Mouse (Mus musculus): ENCODE results near the gene Clstn3. TPM values are rescaled to one million over a fixed set of nuclear protein-coding genes. Genes with fewer than 3 reads are reported as not detected.

Gene Clstn3
- polyA plus RNA-seq, 1 experiment from 2014 or later: 2.9 TPM

- 84% methylated on average over 6 of the region's 6 CpGs for WGBS (ENCODE audit: insufficient replicate concordance)
- Histone ChIP-seq H3K4me2 (no peak overlapping the region), H3K4me3 (replicated peaks) (no peak overlapping the region)
Observed at GRCm38 (mm10) chr6:124465729-124466128, 1.1 kb upstream of the Clstn3 start.

GRCm38 (mm10) chr6:124465299-124465698 lies 705 bp upstream of the Clstn3 start:
- H3K9ac ChIP-seq: no peak overlapping the region; the same call in 1 of the 2 replicates
- 56% methylated on average over 6 of the region's 6 CpGs for WGBS (ENCODE audit: insufficient replicate concordance)

More at GRCm38 (mm10) chr6:124465729-124466128, 1.1 kb upstream of the Clstn3 start:
- Histone ChIP-seq H3K9me3 (replicated peaks) (no peaks in the 10 kb centered on the region), H3K27me3 (peaks cover 4% of the 10 kb centered on the region; the same call in 1 of the 2 replicates), H3K36me3 (no peaks in the 10 kb centered on the region), H3K27ac (no peak overlapping the region), H3K9ac (no peak overlapping the region), H3K4me1 (replicated peaks) (peaks cover 24% of the 10 kb centered on the region)
- DNase-seq (no peak), ATAC-seq (ENCODE audit: low read depth) (no peak)

GRCm38 (mm10) chr6:124463881-124464291 lies 708 bp downstream of the Clstn3 start:
- peak overlapping the region; percentile 77 for H3K4me2 ChIP-seq
- peak overlapping the region; percentile 51 for H3K4me3 ChIP-seq (replicated peaks)
- peak overlapping the region; percentile 69 for H3K9ac ChIP-seq
- H3K4me1 ChIP-seq (replicated peaks): peaks cover 27% of the 10 kb centered on the region
- no peaks in the 10 kb centered on the region for H3K9me3 ChIP-seq (replicated peaks)
- no peak overlapping the region for H3K27ac ChIP-seq
- H3K36me3 ChIP-seq: no peaks in the 10 kb centered on the region
- ATAC-seq (ENCODE audit: low read depth) (no peak), DNase-seq (no peak)
- H3K27me3 ChIP-seq: peaks cover 4% of the 10 kb centered on the region; the same call in 1 of the 2 replicates
- WGBS (ENCODE audit: insufficient replicate concordance): 10% methylated on average over 8 of the region's 8 CpGs

More at GRCm38 (mm10) chr6:124465299-124465698, 705 bp upstream of the Clstn3 start:
- DNase-seq (no peak), ATAC-seq (ENCODE audit: low read depth) (no peak)
- Histone ChIP-seq H3K36me3 (no peaks in the 10 kb centered on the region), H3K9me3 (replicated peaks) (no peaks in the 10 kb centered on the region), H3K4me2 (peak overlapping the region; percentile 77), H3K4me3 (replicated peaks) (peak overlapping the region; percentile 51), H3K27me3 (peaks cover 4% of the 10 kb centered on the region; the same call in 1 of the 2 replicates), H3K4me1 (replicated peaks) (peaks cover 20% of the 10 kb centered on the region), H3K27ac (no peak overlapping the region)

DNA sequence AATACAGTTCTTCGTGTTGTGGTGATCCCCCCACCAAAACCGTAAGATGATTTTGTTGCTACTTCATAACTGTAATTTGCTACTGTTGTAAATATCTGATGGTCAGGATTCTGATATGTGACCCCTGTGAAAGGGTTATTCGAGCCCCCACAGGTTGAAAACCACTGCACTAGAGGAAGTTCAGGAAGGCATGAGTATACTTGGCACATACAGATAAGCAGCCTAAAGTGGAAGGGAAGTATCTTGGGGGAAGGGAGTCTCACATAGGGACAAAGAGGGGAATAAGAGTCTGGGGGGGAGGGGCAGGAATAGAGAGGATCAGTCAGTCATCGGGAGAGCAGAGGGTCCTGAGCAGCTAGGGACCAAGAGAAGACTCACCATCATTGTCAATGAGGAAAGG lies 5.2 kb downstream of the Clstn3 start:
- no peak for ATAC-seq (ENCODE audit: low read depth)
- H3K36me3 ChIP-seq: no peaks in the 10 kb centered on the region
- 23% methylated on average over 4 of the region's 4 CpGs for WGBS (ENCODE audit: insufficient replicate concordance)

GRCm38 (mm10) chr6:124458505-124458904 lies 6.1 kb downstream of the Clstn3 start:
- 76% methylated on average over 11 of the region's 11 CpGs for whole genome bisulfite sequencing (ENCODE audit: insufficient replicate concordance)
- peaks cover 14% of the 10 kb centered on the region for H3K4me1 ChIP-seq (replicated peaks)
- H3K9ac ChIP-seq: no peak overlapping the region
- no peak overlapping the region for H3K4me2 ChIP-seq
- H3K36me3 ChIP-seq: no peaks in the 10 kb centered on the region
- H3K27me3 ChIP-seq: peaks cover 4% of the 10 kb centered on the region; the same call in 1 of the 2 replicates
- no peak overlapping the region for H3K27ac ChIP-seq
- no peak overlapping the region for H3K4me3 ChIP-seq (replicated peaks)
- ATAC-seq (ENCODE audit: low read depth) (no peak), DNase-seq (no peak)
- H3K9me3 ChIP-seq (replicated peaks): no peaks in the 10 kb centered on the region

More for the DNA sequence above, 5.2 kb downstream of the Clstn3 start:
- H3K4me2 ChIP-seq: no peak overlapping the region
- H3K9me3 ChIP-seq (replicated peaks): no peaks in the 10 kb centered on the region
- no peak overlapping the region for H3K4me3 ChIP-seq (replicated peaks)
- H3K4me1 ChIP-seq (replicated peaks): peaks cover 17% of the 10 kb centered on the region
- peaks cover 4% of the 10 kb centered on the region; the same call in 1 of the 2 replicates for H3K27me3 ChIP-seq
- H3K27ac ChIP-seq: no peak overlapping the region
- no peak for DNase-seq
- H3K9ac ChIP-seq: no peak overlapping the region

DNA sequence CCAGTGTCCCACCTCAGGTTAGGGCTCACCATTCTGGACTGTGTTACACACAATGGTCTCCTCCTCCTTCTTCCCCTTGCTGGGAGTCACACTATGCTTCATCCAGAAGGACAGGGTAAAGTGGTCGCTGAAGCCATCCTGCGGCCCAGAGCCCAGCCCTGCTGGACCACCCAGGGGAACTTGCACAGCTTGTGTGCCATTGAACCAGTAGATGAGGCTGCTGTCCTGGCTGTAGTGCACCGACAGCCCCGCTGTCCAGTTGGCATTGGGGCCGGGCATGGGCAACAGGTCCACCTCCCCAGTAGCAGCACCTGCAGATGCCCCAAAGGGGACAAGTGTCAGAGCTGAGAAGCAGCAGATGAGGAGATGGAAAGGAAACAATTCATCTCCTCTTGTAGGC lies 6.8 kb downstream of the Clstn3 start:
- DNase-seq (no peak), ATAC-seq (ENCODE audit: low read depth) (no peak)
- H3K4me2 ChIP-seq: no peak overlapping the region
- peaks cover 4% of the 10 kb centered on the region; the same call in 1 of the 2 replicates for H3K27me3 ChIP-seq
- H3K9ac ChIP-seq: no peak overlapping the region
- no peak overlapping the region for H3K27ac ChIP-seq
- peaks cover 20% of the 10 kb centered on the region for H3K4me1 ChIP-seq (replicated peaks)
- H3K9me3 ChIP-seq (replicated peaks): no peaks in the 10 kb centered on the region
- WGBS (ENCODE audit: insufficient replicate concordance): 79% methylated on average over 5 of the region's 5 CpGs
- no peaks in the 10 kb centered on the region for H3K36me3 ChIP-seq
- H3K4me3 ChIP-seq (replicated peaks): no peak overlapping the region

DNA sequence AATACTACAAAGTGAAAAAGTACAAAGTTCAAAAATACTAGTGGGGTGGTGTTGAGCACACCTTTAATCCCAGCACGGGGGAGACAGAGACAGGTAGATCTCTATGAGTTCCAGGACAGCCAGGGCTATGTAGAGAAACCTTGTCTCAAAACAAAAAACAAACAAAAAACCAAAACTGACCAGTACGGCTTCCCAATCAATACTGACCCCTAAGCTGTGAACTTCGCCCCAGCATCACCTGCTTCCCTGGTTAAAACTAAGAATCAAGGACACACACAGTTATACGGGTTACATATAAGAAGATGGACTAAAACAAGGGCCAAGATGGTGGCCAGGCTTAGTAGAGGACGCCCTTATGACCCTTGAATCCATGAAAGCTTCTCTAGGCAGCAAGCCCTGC lies 8.4 kb downstream of the Clstn3 start:
- DNase-seq: no peak

DNA sequence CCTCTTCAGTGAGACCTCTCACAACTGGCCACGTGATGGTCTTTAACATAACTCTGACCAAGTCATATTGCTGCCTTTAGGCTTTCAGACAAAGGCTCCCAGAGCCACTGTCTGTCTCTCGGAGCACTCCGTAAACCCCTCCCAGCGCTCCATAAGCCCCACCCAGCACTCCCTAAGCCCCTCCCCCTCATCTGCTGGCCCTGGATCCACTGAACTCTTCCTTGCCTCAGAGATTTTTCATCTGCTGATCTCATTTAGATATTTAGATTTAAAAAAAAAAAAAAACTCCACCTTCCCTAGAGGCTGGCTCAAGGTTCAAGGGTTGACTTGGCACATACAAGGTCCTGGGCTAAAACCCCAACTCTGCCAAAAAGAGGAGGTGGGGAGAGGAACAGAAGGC lies 10.8 kb downstream of the Clstn3 start:
- no peak for DNase-seq
- Histone ChIP-seq H3K4me1 (replicated peaks) (peaks cover 47% of the 10 kb centered on the region), H3K9ac (no peak overlapping the region), H3K9me3 (replicated peaks) (no peaks in the 10 kb centered on the region), H3K27ac (no peak overlapping the region), H3K4me2 (no peak overlapping the region), H3K36me3 (no peaks in the 10 kb centered on the region), H3K27me3 (no peaks in the 10 kb centered on the region), H3K4me3 (replicated peaks) (no peak overlapping the region)
- ATAC-seq (ENCODE audit: low read depth): no peak
- WGBS (ENCODE audit: insufficient replicate concordance): 53% methylated on average over 4 of the region's 4 CpGs

More for the DNA sequence above, 8.4 kb downstream of the Clstn3 start:
- no peak overlapping the region for H3K9ac ChIP-seq
- H3K36me3 ChIP-seq: no peaks in the 10 kb centered on the region
- no peaks in the 10 kb centered on the region for H3K9me3 ChIP-seq (replicated peaks)
- 80% methylated on average over 5 of the region's 5 CpGs for WGBS (ENCODE audit: insufficient replicate concordance)
- H3K4me2 ChIP-seq: no peak overlapping the region
- peaks cover 36% of the 10 kb centered on the region for H3K4me1 ChIP-seq (replicated peaks)
- H3K4me3 ChIP-seq (replicated peaks): no peak overlapping the region
- no peaks in the 10 kb centered on the region for H3K27me3 ChIP-seq
- no peak overlapping the region for H3K27ac ChIP-seq
- no peak for ATAC-seq (ENCODE audit: low read depth)

DNA sequence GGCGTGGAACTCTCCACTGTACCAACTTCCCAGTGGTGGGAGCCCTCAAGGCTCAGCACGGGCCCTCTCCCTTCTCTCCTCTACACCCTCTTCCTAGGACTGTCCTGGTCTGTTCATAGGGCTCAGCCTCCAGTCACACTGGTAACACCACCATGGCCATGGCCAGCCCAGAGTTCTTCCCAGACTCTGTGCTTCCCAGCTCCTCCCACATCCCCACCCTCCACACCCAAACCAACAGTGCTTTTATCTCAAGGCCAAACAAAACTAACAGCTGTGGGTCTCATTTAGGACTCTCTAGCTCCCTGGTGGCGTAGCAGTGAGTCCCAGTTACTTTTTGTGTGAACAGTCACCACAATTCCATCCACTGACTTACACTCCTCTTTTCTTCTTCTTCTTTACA lies 12.6 kb downstream of the Clstn3 start:
- H3K36me3 ChIP-seq: no peaks in the 10 kb centered on the region
- 42% methylated on average over 3 of the region's 3 CpGs for WGBS (ENCODE audit: insufficient replicate concordance)
- peak overlapping the region; percentile 10 for H3K27ac ChIP-seq
- peaks cover 47% of the 10 kb centered on the region for H3K4me1 ChIP-seq (replicated peaks)
- H3K9me3 ChIP-seq (replicated peaks): no peaks in the 10 kb centered on the region
- DNase-seq (no peak), ATAC-seq (ENCODE audit: low read depth) (peak; percentile 81)
- no peaks in the 10 kb centered on the region for H3K27me3 ChIP-seq
- H3K4me2 ChIP-seq: peak overlapping the region; percentile 17
- no peak overlapping the region for H3K4me3 ChIP-seq (replicated peaks)
- H3K9ac ChIP-seq: peak overlapping the region; percentile 34; the same call in 1 of the 2 replicates

DNA sequence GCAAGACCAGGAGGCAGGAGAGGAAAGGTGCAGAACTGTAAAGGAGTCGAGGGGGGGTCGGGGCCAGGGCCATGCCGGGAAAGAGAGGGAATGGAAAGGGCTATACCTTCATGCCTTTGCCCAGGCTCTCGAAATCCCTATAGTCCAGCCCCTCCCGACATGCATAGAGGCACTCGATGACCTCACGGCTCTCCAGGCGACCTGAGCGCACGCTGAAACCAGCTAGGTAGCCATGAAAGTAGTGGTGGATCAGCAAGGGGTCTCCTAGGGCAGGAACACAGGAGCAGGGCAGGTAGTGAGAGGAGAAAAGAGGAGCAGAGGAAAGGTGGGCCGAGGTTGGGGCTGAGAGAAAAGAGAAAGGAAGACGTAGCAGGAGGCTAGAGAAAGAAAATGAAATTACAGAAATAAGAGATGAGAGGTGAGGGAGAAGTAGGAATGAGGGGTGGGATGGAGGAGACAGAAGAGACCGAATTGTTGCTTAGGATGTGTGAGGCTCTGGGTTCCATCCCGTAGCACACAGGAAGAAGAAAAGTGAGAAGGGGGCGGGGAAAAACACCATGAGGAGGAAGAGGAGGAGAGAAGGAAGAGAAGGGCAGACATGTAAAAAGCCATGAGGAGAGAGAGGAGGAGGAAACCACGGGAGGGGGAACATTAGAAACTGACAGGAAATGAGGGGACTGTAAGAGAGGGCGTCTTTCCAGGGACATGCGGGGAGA lies 14.8 kb downstream of the Clstn3 start:
- H3K27me3 ChIP-seq: no peaks in the 10 kb centered on the region
- no peak overlapping the region for H3K27ac ChIP-seq
- DNase-seq (no peak), ATAC-seq (ENCODE audit: low read depth) (no peak)
- WGBS (ENCODE audit: insufficient replicate concordance): 65% methylated on average over 18 of the region's 18 CpGs
- no peak overlapping the region for H3K4me3 ChIP-seq (replicated peaks)
- no peaks in the 10 kb centered on the region for H3K36me3 ChIP-seq
- no peaks in the 10 kb centered on the region for H3K9me3 ChIP-seq (replicated peaks)
- H3K9ac ChIP-seq: no peak overlapping the region
- no peak overlapping the region for H3K4me2 ChIP-seq
- peaks cover 47% of the 10 kb centered on the region for H3K4me1 ChIP-seq (replicated peaks)

DNA sequence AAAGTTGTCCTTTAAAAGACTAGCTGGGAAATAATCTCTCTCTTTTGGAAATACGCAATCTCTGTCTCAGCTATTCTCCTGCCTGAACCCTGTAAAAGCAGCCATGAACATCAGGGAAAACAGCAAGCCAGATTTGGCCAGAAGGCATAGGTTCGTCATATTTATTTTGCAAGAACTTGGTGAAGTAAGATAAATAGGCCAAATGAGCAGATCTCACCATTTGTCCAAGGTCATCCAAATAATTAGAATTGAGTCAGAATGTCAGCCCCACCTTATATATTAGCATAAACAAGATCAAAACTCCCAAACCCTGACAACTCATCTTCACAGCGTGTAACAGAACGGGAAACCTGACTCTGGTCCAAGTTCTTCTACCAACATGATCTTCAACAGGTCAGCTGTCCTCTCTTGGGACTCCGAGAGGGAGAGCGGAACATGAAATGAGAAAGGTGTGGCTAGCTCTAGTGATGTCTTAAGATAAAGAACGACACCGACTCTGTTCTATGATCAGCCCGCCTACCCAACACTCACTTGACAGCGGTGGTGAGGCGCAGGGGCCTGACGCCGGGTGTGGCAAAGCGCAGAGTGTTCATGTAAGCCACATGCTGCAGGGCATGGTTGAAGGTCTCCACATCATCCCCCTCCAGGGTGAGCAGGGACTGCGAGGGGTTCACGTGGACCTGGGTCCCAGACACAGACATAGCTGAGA lies 15.5 kb downstream of the Clstn3 start:
- Histone ChIP-seq H3K4me1 (replicated peaks) (peaks cover 47% of the 10 kb centered on the region), H3K27me3 (no peaks in the 10 kb centered on the region), H3K4me2 (no peak overlapping the region), H3K36me3 (no peaks in the 10 kb centered on the region), H3K4me3 (replicated peaks) (no peak overlapping the region), H3K9me3 (replicated peaks) (no peaks in the 10 kb centered on the region), H3K9ac (no peak overlapping the region), H3K27ac (no peak overlapping the region)
- DNase-seq: no peak
- 0 out of 2 replicates have a peak, but pooled peaks have one; percentile 16 for ATAC-seq (ENCODE audit: low read depth)
- WGBS (ENCODE audit: insufficient replicate concordance): 68% methylated on average over 16 of the region's 16 CpGs
